Mouse (Mus musculus) heart, postnatal 25 days (tissue): Measurements from ENCODE around the gene Phf24. TPM values are rescaled to one million over a fixed set of nuclear protein-coding genes. Genes with fewer than 3 reads are reported as not detected.

Experiments
- DNase-seq: peaks from one replicate; pipeline ENCODE4 v3.0.0; 2022; ENCODE audit warnings: low spot score
- intact Hi-C: fragments of 180-260 bp; cut with DNase I; formaldehyde crosslinking; loops from one replicate; pipeline ENCODE4 v1.15.1; 2025
- total RNA-seq, 2 experiments: library from RNA; stranded (reverse); gene quantifications; 2 replicates each; pipeline ENCODE4 v1.2.3; 2021

Phf24 gene
- total RNA-seq, 2 experiments from 2014 or later = 9.0 to 9.4 TPM

DNA sequence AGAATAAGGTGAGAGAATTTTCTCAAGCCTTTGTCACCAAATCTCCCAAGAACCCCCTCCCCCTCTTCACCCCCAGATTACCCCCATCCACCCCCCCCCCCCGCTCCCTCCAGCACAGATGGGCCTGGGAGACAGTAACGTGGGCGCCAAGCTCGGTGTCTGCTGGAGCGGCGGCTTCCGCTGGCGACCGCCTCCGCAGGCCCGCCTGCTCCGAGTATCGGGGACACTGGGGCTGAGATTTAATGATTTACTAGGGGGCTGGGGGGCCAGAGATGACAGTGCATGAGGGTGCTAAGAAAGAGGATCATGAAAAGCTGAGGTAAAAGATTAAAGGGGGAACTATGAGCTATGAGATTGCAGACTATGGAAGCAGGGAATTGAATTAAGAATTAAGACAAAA is 32.1 kb downstream of the Phf24 start:
- no peak for DNase-seq
- intact Hi-C loops = no loop called here

DNA sequence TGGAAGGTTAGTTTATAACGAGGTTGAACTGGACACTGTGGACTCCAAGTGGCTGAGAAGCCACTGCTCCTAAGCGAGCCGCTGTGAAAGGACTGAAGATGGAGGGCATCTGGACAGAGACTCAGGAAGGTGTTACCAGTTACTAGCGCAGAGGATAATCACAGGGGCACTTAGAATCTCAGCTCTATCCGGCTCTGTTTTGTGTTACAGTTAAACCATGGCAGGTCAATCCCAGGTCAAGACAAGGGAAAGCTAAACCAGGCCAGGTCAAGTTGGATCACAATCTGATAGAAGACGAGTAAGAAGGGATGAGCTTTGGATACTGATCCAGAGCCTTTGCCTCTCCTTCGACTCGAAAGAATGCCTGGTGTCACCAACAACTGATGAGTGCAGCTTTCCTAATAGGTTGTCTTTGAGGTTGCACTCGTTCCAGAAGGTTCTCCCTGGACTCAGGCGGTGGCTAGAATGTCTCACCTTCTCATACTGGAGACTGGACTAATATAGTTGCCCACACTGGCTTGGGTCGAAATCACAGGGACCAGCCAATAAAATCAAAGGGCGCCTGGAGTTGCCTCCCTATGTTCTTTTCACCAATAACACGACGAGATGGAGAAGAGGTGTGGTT is 32.7 kb downstream of the Phf24 start:
- intact Hi-C loops = no loop called here
- DNase-seq = no peak

DNA sequence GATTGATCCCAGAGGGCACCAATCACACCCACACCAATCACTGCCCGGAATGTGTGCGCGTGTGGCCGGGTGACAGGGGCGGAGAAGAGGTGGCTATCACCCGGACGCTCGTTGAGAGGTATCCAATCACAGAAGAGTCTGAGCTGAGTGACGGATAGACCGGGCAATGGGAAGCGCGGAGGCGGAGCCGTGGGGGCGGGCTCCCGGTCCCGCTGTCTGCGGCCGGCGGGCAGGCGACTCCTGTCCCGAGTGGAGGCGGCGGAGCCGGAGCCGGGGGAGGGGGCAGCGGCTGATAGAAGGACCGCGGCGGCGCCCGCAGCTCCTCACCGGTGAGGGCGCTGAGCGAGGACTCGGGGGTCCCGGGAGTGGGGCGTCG is 33.2 kb downstream of the Phf24 start, which contains the start of gene Dnajb5:
Gene Dnajb5, plus strand, starts transcription at position 139 of the 376 bp plus-strand sequence.
- DNase-seq = peak; percentile 98
- intact Hi-C loops = no loop called here

DNA sequence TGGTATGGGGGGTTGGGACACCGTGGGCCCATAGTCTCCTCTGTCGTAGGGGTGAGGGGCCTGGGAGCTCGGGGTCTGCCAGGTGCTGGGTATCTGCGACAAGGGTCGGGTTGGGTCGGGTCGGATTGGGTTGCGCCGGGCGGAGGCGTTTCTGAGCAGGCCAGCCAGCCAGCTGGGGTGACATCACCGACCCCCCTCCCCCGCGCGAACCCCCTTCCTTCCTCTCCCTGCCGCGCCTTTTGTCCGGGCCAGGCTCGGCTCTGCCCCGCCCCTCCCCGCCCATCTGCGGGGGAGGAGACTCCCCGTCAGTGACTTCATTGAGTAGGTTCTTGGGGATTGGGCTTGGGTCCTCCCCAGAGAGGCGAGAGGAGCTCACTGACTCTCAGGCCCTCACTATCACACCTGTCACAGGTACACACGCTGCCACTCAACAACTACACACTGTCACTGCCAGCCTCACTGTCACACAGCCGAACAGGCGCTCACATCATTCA is 33.7 kb downstream of the Phf24 start:
- intact Hi-C loops = no loop called here
- DNase-seq = peak; percentile 88

DNA sequence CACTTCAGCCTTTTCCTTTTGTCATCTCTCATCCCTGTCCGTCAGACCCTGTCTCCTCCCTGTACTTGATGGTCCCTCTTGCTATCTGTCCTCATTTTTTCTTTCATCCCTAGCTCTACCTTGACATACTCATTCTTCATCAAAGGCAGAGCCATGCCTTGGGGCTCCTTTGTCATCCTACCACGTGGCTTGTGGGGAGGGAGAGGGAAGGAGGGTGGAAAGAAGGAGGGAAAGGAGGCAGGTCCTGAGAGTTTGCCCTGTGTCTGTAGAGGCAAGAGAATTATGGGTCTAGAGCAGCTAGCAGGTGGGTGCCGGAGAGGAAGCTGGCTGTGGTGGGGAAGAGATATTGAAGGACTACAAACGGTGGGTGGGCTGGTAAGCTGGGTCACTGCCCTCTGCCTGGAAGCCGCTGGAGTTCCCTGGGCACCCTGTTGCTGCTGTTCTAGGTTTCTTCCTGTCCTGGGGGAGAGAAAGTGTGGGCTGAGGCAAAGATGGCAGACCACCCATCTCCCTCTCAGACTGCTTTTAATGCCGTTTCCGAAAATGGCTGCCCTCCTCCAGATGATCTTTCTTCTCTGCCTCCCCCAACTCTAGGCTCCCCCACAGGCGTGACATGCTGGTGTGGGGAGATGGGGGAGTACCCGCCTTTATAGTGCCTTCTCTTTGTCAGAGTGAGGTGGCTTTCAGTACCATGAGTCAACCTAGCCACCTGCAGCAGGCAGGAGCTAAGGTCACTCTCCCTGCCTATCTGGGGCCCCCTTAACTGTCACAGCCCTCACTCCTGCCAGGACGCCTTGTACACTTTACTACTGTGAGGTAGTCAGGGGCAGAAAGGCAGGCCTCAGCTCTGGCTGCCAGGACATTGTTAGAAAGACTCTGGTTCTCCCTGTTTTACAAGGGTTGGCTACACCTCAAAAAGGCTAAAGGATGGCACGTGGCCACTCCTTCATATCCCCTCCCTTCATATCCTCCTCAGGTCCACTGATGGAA is 35.0 kb downstream of the Phf24 start:
- no peak for DNase-seq

DNA sequence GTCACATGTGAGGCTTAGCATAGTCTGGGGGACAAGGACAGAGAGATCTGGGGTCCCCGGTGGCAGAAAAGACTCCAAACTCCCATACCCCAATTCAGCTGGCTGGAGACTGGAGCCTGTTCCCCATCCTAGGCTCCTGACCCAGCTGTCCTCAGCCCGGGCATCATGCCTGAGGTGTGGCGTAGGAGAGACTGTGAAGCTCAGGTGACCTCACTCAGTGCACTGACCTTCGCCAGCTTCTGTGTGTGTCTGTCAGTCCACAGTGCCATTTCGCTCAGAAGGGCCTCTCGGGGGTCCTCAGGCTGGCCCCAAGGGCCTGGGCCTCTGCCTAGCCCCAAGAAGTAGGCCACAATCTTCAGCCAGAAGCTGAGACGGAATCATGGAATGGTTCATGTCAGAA is 36.1 kb downstream of the Phf24 start:
- no peak for DNase-seq
- intact Hi-C loops = no loop called here

More for the DNA sequence above, 35.0 kb downstream of the Phf24 start:
- intact Hi-C loops = no loop called here

DNA sequence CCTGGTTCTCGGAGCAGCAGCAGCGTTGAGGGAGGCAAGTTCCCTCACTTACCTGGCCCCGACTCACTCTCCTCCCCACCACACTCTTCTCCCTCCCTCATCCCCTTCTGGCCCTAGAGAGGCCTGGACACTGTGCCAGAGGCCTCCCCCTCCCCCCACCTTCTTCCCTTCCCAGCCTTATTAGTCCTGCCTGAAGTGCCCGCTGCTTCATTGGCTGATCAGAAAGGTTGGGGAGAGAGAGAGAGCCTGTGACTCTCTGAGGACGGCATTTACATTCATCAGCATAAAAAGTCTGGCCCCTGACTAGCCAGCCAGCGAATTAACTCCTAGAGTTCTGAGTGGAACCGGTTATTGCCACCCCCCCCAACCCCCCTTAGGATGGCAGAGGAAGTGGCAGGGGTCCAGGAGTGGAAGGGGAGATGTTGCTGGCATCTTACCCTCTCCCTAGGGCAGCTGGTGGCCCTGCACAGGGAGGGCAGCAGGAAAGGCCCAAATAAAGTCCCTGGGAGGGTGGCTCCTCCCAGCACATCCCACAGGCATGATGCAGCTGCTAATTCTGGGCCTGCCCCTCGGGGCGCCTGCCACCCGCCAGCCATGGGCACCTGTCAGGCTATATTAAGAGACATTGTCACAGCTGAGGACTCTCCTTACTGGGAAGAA is 37.1 kb downstream of the Phf24 start:
- intact Hi-C loops = no loop called here
- DNase-seq = peak; percentile 55

DNA sequence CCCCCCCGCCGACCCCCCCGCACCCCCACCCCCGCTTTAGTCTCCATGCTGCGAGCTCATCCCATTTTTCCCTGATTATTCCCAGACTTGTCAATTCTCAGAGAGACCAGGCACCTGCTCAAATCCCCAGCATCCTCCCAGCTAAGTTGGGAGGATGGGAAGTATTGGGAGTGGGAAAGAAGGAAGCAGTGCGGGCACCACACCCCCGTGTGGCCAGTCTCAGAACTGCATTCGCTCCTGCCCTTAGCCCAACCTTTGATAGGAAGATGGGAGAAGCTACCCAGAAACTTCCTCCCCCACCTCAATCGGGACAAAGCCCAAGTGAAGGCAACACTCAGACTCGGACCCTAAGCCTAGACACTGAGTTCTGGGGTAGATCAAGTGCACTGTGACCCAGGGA is 37.8 kb downstream of the Phf24 start:
- intact Hi-C loops = no loop called here
- DNase-seq = peak; percentile 35

DNA sequence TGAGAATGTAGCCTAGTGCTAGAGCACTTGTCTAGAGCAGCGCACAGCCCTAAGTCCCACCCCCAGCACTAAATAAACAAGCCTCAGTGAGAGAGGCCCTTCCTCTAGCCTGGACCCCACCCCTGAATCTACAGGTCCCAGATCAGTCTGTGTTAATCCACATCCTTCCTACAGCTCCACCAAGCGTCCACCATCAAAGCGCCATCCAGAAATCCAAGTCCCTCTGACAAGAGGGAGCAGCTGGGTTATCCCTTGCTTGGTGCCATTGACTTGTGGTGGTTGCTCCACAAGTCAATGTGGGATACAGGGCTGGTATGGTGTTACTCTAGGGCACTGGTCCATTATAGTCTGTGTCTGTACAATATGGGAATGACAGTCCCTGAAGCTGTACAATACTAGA is 38.7 kb downstream of the Phf24 start:
- DNase-seq = no peak
- intact Hi-C loops = no loop called here

DNA sequence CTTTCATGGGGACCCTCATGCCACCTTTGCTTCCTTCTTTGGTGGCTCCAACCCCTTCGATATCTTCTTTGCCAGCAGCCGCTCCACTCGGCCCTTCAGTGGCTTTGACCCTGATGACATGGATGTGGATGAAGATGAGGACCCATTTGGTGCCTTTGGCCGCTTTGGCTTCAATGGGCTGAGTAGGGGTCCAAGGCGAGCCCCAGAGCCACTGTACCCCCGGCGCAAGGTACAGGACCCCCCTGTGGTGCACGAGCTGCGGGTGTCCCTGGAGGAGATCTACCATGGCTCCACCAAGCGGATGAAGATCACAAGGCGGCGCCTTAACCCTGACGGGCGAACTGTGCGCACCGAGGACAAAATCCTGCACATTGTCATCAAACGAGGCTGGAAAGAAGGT is 40.1 kb downstream of the Phf24 start:
- intact Hi-C loops = no loop called here
- DNase-seq = no peak

DNA sequence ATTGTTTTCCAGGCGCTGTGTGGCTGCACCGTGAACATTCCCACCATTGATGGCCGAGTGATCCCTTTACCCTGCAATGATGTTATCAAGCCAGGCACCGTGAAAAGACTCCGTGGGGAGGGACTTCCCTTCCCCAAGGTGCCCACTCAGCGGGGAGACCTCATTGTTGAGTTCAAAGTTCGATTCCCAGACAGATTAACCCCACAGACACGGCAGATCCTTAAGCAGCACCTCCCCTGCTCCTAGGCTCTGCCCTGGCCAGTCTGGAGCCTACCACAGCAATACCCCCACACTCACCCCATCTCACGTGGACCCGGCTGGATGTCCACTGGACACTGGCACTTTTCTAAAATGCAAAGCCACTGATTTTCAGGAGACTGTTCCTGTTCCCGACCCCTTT is 40.8 kb downstream of the Phf24 start:
- DNase-seq = no peak
- intact Hi-C loops = no loop called here

DNA sequence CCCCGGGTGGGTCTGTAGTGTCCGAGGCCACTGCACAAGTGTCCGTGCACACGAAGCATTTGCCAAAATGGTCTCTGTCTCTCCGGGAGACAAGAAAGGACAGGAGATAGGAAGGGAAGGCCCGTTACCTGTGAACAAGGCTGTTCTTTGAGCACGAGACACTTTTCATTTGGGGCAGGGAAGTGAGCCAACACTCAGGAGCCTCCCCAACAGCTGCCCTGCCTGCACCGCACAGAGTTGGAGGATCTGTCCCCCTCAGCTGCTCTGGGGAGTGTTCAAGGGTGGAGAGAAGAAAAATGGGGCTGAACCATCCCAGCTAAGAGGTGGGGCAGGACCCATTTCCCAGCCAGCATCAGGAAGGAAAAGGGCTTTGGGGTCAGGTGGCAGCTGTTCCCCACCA is 41.5 kb downstream of the Phf24 start:
- intact Hi-C loops = no loop called here
- DNase-seq = no peak

DNA sequence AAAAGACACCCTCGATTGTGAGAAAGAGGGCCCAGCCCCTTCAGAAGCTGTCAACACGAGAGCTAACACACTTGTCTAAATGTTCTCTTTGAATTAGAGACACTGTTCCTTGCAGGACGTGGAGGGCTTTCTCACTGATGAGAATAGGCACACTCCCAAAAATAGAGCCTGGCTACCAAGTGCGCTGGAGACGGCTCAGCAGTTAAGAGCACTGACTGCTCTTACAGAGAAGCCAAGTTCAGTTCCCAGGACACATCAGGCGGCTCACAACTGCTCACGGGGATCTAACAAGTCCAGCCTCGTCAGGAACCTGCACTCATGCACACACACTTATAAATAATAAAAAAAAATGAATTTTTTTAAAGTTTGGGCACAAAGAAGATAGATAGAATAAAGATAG is 42.5 kb downstream of the Phf24 start:
- intact Hi-C loops = no loop called here
- DNase-seq = no peak

DNA sequence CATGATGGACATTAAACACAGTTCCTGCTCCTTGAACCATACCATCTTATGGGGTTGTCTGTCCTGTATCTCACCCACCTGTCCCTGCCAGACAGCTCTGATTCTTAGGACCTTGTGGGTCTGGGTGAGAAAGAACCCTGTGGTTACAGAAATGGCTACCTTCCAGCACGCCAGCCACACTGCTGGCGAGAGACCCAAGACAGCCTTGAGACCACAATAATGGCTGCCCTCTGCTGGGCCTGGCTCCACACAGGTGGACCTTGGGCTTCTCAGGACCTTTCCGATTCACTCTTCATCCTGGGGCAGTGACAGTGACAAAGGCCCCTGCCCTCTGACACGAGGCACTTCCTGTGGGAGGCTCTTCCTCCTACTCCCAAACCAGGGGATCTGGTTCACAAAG is 42.9 kb downstream of the Phf24 start:
- no peak for DNase-seq
- intact Hi-C loops = no loop called here

DNA sequence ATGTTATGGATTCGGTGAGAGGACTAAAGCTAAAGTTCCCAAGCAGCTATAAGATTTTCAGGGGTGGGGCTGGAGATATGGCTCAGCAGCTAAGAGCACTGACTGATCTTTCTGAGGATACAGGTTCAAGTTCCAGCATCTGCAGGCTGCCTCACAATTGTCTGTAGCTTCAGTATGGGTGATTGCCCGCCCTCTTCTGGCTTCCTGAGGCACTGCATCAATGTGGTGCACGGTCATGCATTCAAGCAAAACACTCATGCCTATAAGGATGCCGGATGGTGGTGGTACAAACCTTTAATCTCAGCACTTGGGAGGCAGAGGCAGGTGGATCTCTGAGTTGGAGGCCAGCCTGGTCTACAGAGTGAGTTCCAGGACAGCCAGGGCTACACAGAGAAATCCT is 45.1 kb downstream of the Phf24 start:
- no peak for DNase-seq
- intact Hi-C loops = no loop called here

DNA sequence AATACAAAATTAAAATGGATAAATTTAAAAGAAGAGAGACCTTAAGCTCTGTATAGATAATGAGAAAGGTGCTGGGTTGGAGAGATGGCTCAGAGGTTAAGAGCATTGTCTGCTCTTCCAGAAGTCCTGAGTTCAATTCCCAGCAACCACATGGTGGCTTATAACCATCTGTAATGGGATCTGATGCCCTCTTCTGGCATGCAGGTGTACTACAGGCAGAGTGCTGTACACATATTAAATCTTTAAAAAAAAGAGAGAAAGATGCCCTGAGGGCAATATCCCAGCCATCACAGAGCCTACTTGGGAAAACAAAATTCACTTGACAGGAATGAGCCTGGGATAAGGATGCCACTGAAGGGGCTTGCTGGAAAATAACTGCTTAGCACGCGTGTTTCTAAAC is 47.0 kb downstream of the Phf24 start:
- intact Hi-C loops = no loop called here
- no peak for DNase-seq

DNA sequence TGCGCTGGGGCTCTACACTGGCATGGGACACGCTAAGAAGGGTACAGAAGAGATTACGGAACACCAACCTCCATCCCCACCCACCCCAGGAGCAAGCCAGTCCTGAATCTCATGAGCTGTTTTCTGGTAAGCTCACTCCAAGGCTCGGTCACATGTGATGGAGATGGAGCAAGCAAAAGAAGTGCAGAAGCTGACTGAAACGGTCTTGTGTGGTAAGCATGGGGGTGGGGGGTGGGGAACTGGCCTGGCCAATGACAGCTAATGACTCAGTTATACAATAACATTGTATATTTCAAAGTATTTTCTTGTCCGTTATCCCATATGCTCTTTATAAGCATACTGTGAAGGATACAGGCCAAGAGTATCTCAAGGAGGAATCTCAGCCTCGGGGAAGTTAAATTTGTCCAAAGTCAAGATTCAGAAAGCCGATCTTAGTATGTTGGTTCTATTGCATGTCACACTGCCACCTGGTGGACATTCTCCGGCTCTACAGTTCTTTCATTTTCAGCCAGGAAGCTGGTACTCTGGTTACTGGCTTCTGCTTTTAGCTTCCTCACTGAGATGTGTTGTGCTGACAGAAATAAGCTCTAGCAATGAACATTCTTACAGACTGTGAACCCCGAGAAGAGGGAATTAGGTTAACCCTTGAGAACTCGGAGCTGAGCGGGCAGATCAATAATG is 48.7 kb downstream of the Phf24 start:
- intact Hi-C loops = loop anchor here (1.0 kb wide), 1 partner anchor 88 kb away; no protein-coding TSS in a partner anchor
- no peak for DNase-seq

DNA sequence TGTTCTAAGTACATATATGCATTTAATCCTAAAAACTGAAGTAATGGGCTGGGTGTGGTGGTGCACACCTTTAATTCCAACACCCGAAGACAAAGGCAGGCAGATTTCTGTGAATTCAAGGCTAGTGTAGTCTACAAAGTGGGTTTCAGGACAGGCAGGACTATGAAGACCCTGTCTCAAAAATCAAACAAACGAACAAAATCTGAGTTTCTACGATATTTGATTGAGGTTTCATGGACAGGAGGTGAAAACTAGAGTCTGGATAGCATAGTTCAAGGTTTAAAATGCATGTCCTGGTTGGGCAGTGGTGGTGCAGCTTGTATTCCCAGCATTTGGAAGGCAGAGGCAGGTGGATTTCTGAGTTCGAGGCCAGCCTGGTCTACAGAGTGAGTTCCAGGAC is 52.8 kb downstream of the Phf24 start, which contains the start of gene 1700022I11Rik:
Gene 1700022I11Rik, plus strand, starts transcription at position 301 of the 400 bp plus-strand sequence.
- DNase-seq = no peak
- intact Hi-C loops = no loop called here

DNA sequence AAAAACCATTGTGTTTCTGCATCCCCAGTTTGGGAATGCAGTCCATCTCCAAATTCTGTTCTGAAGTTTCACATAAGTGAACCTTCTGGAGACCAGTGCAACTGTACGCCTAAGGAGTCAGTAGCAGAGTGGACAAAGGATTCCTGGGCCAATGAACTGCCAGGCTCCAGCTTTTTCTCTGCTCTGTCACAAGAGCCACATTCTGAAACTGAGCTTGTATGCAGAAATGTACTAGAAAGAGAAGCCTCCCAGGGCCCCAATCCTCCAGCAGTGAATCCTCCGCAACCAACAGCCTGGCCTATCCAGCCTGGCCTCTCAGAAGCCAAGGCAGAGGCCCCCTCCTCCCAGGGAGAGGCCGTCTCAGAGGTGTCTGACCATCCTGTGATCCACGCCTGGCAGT is 56.5 kb downstream of the Phf24 start:
- intact Hi-C loops = no loop called here
- DNase-seq = no peak

DNA sequence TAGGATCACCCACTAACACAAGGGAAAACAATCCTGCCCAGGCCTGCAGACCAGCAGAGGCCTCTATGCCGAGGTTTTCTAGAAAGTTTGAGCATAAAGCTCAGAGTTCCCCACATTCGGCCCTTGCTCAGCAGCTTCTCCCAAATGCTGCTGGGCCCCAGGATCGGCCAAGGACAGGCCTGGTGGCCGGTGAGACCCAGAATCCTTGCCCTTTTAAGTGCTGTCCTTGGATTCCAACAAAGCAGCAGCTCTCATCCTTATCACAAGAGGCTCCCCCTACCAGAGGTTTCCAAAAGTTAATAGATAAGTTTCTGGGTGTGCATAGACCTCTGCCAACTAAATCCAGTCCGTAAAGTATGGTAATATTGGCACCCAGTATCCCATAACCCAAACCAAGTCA is 57.4 kb downstream of the Phf24 start:
- DNase-seq = no peak
- intact Hi-C loops = no loop called here
